Mouse (Mus musculus) adrenal gland, adult 18-20 months (tissue): ENCODE measurements around the gene Npas2. TPM values are rescaled to one million over a fixed set of nuclear protein-coding genes. Genes with fewer than 3 reads are reported as not detected.

ENCODE experiments used
- DNase-seq, 2 experiments: peaks; one replicate each; pipeline ENCODE4 v3.0.0; 2021 to 2022; ENCODE audit warnings: low spot score in 2 of 2
- total RNA-seq, 2 experiments: library from RNA; stranded (reverse); gene quantifications; 1 replicate in 1 of 2; 2 replicates in 1 of 2; pipeline ENCODE4 v1.2.3; 2021

Npas2 gene
- total RNA-seq, 2 experiments from 2014 or later = 6.1 to 11.9 TPM

DNA sequence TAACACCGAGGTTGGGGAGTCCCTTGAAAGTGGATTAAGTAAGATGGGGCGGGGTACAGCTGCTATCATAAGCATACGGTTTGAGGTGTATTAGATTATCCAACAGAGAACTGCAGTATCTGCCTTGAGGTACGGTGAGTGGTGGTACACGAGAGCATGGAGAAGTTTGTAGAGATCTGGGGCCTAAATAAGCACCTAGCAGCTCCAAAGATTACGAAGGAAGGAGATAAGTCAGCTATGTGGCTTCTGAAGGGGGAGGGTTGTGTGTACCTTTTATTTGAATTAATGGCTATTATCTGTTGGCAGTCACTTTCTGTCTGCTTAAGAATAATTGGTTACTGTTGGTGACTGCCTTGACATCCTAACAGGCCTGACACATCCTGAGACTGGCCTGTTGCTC lies 176.9 kb downstream of the Npas2 start:
- no peak for DNase-seq

DNA sequence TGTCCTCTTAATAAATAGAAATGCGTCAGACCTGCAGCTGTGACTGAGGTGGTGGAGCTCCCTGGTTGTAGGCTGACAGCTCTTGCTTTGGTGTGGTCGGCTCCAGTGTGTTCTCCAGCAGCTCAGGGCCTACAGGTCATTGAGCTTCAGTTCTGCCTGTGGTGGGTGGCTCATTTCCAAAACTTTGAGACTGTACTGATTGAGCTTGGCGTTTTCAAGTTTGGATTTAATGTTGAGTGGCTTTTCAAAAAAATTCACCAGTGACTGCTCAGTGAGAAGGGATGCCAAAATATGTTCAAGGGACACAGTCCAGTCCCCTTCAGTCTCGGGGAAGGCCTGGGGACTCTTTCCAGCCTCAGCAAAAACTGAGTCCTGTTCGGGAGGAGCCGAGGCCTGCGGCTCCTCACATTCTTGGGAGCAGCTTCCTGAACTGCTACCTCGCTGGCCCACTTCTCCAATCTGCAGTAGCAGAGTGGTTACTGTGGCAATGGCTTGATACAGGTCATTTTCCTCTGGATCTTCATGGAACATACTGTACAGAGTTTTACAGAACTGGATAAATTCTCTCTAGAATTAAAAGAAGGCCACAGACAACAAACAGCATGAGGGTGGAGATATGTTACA lies 178.8 kb downstream of the Npas2 start:
- no peak for DNase-seq

DNA sequence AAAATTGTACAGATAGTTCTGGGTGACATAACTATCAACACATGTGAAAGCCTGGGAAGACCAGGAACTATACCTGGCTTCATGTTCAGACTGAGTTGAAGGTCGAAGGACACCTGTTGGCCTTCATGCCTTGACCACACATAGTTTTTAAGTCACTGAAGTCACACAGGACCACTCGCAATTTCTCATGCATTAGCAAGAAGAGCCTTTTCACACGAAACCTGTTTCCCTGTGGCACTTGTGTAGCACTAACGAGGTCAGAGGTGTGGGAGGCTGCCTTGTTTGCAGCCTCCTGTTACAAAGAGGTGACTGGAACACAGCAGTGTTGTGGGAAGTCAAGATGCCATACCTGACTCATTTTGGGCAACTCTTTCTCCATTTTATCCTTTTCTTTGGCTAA lies 179.8 kb downstream of the Npas2 start:
- DNase-seq = no peak

DNA sequence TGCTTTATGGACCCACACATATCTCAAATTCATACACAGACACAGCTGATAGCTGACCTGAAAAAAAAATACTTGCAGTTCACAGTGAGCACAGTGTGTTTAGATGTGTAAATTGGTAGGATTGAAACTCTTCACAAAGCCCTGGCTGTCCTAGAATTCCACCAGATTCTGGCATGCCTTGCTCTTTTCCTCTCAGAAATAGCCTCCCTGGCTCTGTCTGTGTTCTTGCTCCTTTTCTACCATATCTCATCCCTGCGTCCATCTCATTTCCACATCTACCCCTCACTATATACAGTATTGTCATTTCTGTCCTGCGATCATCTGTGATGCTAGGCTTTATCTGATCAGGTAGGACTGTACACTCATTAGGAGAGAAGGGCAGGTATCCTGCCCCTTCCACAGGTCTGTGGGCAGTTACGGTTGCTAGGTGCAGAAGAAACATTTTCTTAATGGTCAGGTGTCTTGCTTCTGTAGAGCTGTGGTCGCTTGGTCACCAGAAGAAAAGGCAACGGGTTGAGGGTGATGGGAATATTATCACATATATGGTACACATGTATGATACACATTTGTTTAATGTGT lies 180.8 kb downstream of the Npas2 start:
- DNase-seq = no peak

DNA sequence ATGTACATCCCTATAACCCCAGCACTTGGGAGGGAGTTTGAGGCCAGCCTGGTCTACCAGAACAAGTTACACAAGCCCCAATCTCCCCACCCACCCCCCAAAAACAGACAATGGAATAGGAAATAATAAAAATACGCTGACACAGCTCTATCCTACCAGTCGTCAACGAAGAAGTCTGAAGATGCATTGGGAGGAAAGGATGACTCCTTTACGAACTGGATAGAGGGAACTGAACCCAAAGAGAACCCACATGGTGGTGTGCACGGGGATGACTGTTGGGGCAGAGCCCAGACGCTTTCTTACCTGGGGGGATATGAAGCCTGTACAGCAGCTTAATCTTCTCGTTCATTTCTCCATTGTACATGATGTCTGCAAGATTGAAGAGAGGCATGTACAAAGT lies 182.6 kb downstream of the Npas2 start:
- no peak for DNase-seq

DNA sequence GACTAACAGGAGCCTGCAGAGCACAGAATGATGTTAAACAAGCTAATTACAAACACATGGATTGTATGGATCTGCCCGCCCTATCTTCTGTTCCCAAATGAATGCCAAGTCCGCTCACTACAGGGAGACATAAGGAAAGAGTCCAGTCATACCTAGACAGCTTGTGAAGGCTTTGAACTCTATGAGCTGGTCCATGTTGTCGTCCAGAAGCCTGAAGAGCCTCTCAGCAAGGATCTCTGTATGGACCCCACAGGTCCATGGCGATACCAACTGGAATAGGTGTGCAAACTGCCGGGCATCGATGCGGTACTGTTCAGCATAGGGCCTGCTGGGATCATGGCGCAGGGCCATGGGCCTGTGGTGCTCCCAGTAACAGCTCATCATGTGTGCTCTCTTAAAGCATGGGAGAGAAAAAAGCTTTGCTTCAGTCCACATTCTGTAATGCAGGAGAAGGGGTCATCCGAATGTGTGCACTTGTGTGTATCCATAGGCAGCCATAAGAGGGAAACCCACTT lies 183.3 kb downstream of the Npas2 start:
- DNase-seq = no peak

DNA sequence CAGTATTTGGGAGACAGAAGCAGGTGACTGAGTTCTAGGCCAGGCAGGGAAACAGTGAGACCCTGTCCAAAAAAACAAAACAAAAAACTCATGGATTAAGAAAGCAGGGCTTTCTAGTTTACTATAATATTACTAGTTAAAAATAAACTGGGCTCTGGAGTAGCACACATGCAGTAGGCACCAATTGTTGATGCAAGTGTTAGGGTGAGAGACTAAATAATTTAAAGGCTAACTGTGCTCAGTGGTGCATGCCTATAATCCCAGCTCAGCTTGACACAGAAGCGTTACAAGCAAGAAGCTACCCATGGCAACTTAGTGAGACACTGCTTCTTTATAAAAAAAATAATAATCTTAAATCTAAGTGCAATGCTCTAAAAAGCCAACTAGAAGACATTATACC lies 185.0 kb downstream of the Npas2 start:
- DNase-seq = no peak

DNA sequence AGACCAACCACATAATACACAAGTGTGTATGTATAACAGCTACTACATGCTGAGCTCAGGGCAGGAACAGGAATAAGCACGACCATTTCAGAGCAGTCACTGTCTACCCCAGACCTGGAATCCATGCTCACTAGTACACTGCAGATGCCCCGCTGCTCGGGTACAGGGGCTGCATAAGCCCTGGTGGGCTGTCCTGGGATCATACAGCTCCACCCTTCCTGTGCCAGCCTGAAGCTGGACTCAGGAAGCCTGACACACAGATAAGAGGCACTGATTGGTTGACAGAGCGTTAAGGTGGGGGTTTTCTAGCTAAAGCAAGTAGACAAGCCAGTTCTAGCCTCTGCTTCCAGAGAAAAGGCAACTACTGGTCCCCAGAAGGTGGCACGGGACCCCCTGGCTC lies 185.5 kb downstream of the Npas2 start:
- DNase-seq = no peak

DNA sequence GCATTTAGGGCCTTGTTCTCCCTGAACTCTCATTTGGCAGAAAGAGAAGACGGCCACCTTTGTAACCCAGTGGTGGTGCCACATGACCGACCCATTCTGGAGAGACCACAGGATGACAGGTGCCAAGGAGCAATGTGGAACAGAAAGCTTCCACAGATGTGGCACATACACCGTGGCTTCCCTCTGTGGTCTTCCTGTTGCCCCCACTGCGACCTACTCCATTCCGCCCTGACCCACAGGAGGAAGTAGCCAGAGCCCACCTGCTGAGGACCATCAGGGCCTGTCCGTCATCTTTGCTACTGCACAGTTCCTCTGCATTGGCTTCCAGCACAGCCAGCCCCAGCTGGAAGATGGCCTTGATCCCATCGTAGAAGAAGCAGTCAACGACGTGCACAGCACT lies 187.5 kb downstream of the Npas2 start:
- DNase-seq = no peak

DNA sequence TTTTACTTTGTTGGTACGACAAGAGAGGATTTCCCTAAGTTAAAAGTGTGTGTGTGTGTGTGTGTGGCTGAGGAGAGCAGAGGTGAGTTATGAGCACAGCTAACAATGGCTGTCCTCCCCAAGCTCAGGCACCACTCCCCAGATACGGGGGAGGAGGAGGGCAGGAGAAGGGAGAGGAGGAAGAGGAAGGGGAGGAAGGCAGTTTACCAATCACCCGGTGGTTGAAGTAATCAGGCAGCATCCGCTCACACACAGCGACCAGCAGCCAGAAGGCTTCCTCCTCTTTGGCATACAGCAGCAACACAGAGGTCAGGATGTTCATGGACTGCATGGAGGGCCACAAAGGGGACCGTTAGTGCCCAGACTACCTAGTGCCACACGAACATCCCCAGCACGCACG lies 191.4 kb downstream of the Npas2 start:
- no peak for DNase-seq

DNA sequence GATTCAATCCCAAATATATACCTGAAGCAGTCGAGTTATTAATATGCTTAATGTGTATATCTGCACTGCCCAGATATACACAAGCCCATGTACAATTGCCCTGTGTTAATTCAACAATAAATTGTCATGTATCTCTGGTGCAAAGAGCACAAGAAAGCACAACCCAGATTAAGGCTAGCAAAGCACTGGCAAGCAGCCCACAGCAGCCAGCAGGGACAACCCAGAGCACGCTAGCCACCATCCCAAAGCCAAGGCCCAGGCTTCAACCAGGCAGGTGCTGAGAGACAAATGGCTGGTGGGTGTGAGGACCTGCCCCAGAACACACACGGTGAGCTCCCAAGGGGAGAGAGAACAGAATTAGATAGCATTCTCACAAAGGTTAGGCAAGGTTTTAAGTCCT lies 192.9 kb downstream of the Npas2 start:
- no peak for DNase-seq

DNA sequence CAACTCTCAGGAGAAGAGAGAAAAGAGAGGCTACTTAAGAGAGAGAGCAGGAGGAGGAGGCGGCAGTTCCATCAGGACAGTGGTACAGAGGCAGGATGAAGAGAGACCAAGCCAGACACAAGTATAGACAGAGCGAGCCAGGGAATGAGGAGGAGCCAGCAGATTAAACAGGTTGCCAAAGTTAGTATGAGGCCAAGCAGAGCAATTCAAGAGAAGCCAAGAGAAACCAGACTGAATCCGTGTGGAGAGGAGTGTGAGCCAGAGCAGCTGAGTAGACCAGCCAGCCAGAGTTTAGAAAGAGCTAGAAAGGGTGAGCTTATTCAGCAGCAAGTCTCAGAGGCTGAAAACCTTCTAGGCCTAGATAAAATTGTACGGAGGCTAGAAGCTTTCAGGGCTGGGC lies 194.0 kb downstream of the Npas2 start:
- DNase-seq = no peak

DNA sequence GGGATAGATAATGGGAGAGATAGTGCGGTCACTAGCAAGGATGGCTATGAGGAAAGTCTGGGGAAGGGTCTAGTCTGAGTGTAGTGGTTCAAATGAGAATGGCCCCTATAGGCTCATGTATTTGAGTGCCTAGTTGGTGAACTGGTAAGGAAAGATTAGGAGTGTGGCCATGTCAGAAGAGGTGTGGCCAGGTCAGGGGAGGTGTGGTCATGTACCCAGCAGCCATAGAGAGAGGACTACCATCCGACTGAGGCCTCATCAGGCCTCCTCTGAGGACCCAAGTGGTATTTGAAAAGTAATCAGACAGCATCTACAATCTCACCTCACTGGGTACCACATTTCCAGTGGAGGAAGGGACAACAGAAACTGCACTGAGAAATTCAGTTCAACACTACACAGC lies 194.6 kb downstream of the Npas2 start:
- no peak for DNase-seq

DNA sequence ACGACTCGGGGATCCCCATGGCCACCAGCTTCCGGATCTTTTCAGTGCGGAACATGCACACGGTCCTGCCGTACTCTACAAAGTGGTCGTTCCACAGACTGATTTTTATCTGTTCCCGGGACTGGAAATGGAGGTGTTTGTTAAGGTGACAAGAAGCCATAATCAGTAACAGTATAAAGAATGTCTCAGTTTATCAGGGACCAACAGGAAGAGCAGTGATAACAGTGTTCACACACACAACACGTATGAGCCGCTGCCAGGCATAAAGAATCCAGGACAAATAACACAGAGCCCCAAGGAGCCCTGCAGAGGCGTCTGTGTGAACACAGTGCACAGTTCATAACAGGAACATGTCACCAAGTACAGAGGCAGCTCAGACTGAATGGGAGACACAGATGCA lies 195.8 kb downstream of the Npas2 start:
- DNase-seq = no peak

DNA sequence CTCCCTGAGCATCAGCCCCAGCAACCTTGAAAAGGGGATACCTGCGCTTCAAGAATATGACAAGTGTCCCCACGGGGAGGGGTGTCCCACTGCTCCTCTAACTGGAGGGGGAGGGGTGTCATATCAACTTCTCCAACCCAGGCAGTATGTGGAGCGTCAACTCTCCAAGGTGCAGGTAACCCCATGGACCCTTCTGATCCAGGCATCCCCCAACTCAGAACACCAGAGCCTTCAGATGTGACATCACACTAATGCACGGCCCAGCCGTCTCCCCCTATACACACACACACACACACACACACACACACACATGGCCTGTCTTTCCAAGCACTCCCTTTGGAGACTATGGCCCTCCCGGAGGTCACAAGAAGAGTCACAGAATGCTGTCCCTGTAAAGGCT lies 198.1 kb downstream of the Npas2 start:
- DNase-seq = no peak

DNA sequence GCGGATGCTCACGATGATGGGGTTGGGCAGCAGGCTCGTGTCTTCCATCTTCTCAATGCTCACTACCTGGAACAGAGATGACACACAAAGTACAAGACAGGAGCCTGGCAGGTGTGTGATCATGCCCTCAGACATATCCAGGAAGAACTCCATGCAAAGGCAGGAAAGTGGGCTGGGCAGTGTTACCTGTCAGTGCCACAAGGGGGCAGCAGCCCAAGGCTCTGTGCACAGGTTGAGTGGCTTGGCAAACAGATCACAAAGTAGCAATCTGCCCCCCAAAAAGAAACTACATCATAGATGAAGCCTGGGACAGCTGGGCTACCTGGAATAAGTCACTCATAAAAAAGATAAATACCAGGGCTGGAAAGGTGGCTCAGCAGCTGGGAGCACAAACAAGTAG lies 198.7 kb downstream of the Npas2 start:
- DNase-seq = peak; percentile 80 to 81

DNA sequence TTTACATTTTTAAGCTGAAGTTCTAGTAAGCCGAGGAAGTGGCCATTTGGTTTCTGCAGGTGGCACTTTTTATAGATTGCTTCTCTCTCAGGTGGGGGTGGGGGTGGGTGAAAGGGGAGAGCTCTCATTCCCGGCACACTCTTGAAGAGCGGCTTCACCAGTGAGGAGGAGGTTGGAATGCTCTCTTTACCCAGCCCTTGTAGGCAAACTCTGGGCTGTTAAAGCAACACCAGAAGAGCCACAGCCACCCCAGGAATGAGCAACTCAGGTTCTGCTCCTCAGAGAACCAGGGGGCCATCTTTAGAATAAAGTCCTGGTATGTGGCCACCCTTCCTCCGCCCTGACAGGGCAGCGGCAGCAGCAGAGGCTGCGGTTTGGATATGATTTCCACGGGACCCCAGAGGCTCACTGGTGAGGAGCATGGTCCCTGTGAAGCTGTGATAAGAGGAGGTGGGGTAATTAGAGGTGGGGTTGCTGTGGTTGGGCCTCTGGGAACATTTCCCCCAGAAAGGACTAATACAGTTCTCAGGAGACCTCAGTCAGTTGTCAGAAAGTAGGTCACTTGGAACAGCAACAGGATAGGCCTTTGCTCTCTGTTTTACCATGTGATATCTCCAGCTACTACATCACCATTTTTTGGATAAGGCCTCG lies 199.8 kb downstream of the Npas2 start:
- no peak for DNase-seq

DNA sequence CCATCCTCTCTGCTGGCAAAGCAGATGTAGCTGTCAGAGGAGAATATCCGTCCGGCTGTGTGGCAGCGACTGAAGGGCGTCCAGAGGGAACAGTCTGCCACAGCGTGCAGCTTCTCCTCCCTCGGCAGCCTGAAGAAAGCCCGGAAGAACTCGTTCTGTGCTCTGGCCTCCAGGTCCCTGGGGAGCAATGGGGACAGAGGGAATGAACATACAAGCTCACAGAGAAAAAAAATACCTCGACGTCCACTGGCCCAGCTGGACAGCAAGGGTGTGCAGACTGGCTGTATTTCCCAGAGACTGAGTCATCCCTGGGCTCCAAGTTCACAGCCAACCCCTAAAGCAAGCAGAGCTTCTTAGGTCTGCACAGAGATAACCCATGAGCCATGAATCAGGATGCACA lies 200.6 kb downstream of the Npas2 start:
- no peak for DNase-seq

DNA sequence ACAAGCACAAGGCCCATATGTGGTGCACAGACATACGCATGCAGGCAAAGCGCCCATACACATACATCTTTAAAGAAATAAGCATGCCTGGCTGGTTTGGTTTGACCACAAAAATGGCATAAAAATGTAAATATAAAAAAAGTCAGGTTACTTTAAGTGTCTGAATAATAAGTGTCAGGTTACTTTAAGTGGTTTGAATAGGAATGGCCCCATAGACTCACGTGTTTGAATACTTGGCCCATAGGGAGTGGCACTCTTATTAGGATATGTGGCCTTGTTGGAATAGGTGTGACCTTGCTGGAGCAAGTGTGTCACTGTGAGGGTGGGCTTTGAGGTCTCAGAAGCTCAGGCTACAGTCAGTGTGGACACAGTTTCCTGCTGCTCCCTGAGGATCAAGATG lies 201.1 kb downstream of the Npas2 start:
- no peak for DNase-seq

DNA sequence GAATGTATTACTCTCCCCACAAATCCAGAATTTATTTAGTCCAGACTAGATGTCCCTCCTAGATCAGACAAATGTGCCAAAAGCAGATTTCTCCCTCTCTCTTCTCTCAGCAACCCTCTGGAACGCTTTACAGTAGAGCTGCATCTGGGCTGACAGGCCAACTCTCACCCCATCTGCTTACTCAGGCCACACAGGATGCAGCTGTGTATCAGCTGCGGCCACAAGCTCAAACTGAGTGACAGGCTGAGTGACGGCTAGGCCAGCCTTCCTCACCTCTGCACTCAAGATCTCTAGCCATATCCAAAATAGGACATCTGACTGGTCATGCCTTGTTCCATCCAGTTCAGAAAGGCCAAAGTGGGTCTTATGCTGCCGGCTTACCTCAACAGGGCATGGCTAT lies 202.8 kb downstream of the Npas2 start:
- no peak for DNase-seq

DNA sequence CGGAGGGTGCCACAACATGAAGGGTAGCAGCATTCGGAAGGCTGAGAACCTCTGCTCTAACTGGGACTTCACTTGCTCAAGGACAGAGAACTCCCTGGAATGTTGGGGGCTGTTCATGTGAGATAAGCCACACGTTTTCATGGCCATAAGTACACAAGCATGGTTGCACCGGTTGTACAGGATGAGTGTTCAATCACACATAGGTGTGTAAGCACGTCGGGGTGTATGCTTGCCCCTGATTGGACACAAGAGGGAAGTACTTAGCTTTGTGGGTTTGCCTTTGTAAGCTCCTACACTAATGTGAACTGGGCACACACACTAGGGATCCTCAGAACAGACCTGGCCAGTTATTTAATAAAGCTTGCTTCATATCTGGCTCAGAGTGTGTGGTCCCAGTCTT lies 204.8 kb downstream of the Npas2 start:
- no peak for DNase-seq

DNA sequence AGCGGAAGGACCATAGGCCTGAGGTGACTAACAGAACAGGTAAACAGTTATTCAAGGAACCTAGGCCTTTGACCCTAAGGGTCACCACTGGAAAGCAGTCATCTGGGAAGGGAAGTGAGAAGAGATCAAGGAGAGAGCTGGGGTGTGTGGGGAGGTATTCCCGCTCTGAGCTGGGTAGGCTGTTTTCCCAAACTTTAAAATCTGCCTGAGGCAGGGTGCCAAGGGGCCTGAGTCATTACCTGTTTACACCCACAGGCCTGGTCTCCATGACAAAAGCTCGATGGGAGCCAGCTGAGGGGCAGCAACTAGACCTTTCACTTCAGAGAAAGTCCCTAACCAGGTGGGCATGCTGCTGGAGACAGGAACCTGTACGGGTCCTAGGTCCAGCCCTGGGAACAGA lies 205.7 kb downstream of the Npas2 start:
- DNase-seq = peak in 1 of 2 experiments; percentile 23

DNA sequence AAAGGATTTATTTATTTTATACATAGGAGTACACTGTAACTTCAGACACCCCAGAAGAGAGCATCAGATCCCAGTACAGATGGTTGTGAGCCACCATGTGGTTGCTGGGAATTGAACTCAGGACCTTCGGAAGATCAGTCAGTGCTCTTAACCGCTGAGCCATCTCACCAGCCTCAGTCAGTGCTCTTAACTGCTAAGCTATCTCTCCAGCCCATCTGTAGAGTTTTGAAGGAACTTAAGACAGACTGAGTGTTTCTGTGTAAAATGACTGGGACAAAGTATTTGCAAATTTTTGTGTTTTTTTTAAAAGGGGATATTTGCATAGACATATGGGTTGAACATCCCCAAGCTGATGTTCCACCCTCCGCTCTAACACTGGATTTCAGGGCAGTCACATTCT lies 206.6 kb downstream of the Npas2 start:
- DNase-seq = no peak
